Mouse (Mus musculus): Measurements from ENCODE around the gene Hook1. TPM values are rescaled to one million over a fixed set of nuclear protein-coding genes. Genes with fewer than 3 reads are reported as not detected.

The Hook1 gene
- polyA plus RNA-seq (2012) = not detected in 2 replicates

- TF ChIP-seq GATA1 (IDR thresholded peaks at IDR 0.05; ENCODE audit: low read length) (no peak), TAL1 (IDR thresholded peaks at IDR 0.05; ENCODE audit: low read length) (no peak)
- peak within 1 kb of the TSS; percentile 62 for H3K4me3 ChIP-seq (replicated peaks)
- peaks cover 10% of the 10 kb centered on the region for H3K4me1 ChIP-seq (ENCODE audit: control insufficient read depth)
- H3K27me3 ChIP-seq (ENCODE audit: control insufficient read depth) = peaks cover 14% of the 10 kb centered on the region
- no peaks in the 10 kb centered on the region for H3K36me3 ChIP-seq (ENCODE audit: control insufficient read depth)
- no peaks in the 10 kb centered on the region; the same call in 1 of the 2 replicates for H3K9me3 ChIP-seq (ENCODE audit: control insufficient read depth, low read length)
Measured at GRCm38 (mm10) chr4:95966928-95967724, at the start of gene Hook1. Gene Hook1, plus strand, starts transcription at chr4:95967240.

GRCm38 (mm10) chr4:95917703-95918102 lies 49.3 kb upstream of the Hook1 start:
- no peak for TF ChIP-seq GATA1 (IDR thresholded peaks at IDR 0.05; ENCODE audit: low read length)
- TF ChIP-seq TAL1 (IDR thresholded peaks at IDR 0.05; ENCODE audit: low read length) = no peak
- no peaks in the 10 kb centered on the region for H3K9me3 ChIP-seq (ENCODE audit: control insufficient read depth, low read length)
- H3K36me3 ChIP-seq (ENCODE audit: control insufficient read depth) = no peaks in the 10 kb centered on the region; the same call in 1 of the 2 replicates
- no peaks in the 10 kb centered on the region for H3K27me3 ChIP-seq (ENCODE audit: control insufficient read depth)
- H3K4me1 ChIP-seq (ENCODE audit: control insufficient read depth) = no peaks in the 10 kb centered on the region
- H3K4me3 ChIP-seq (replicated peaks) = no peak overlapping the region

GRCm38 (mm10) chr4:95920448-95920847 lies 46.6 kb upstream of the Hook1 start:
- no peak for TF ChIP-seq TAL1 (IDR thresholded peaks at IDR 0.05; ENCODE audit: low read length)
- no peak for TF ChIP-seq GATA1 (IDR thresholded peaks at IDR 0.05; ENCODE audit: low read length)
- H3K36me3 ChIP-seq (ENCODE audit: control insufficient read depth) = no peaks in the 10 kb centered on the region; the same call in 1 of the 2 replicates
- no peak overlapping the region for H3K4me3 ChIP-seq (replicated peaks)
- H3K9me3 ChIP-seq (ENCODE audit: control insufficient read depth, low read length) = no peaks in the 10 kb centered on the region
- H3K4me1 ChIP-seq (ENCODE audit: control insufficient read depth) = no peaks in the 10 kb centered on the region
- no peaks in the 10 kb centered on the region for H3K27me3 ChIP-seq (ENCODE audit: control insufficient read depth)

- no peaks in the 10 kb centered on the region for H3K36me3 ChIP-seq (ENCODE audit: control insufficient read depth)
- no peaks in the 10 kb centered on the region for H3K27me3 ChIP-seq (ENCODE audit: control insufficient read depth)
- TF ChIP-seq TAL1 (IDR thresholded peaks at IDR 0.05; ENCODE audit: low read length) (no peak), GATA1 (IDR thresholded peaks at IDR 0.05; ENCODE audit: low read length) (no peak)
- H3K9me3 ChIP-seq (ENCODE audit: control insufficient read depth, low read length) = no peaks in the 10 kb centered on the region
- no peaks in the 10 kb centered on the region for H3K4me1 ChIP-seq (ENCODE audit: control insufficient read depth)
- no peak overlapping the region for H3K4me3 ChIP-seq (replicated peaks)
Measured at GRCm38 (mm10) chr4:95924210-95925184, 42.5 kb upstream of the Hook1 start.

GRCm38 (mm10) chr4:95928846-95929245 lies 38.2 kb upstream of the Hook1 start:
- H3K4me1 ChIP-seq (ENCODE audit: control insufficient read depth) = no peaks in the 10 kb centered on the region
- no peaks in the 10 kb centered on the region for H3K27me3 ChIP-seq (ENCODE audit: control insufficient read depth)
- no peak for TF ChIP-seq GATA1 (IDR thresholded peaks at IDR 0.05; ENCODE audit: low read length)
- TF ChIP-seq TAL1 (IDR thresholded peaks at IDR 0.05; ENCODE audit: low read length) = no peak
- no peaks in the 10 kb centered on the region for H3K9me3 ChIP-seq (ENCODE audit: control insufficient read depth, low read length)
- H3K36me3 ChIP-seq (ENCODE audit: control insufficient read depth) = no peaks in the 10 kb centered on the region
- no peak overlapping the region for H3K4me3 ChIP-seq (replicated peaks)

GRCm38 (mm10) chr4:95929936-95930335 lies 37.1 kb upstream of the Hook1 start:
- H3K9me3 ChIP-seq (ENCODE audit: control insufficient read depth, low read length) = no peaks in the 10 kb centered on the region
- no peak for TF ChIP-seq GATA1 (IDR thresholded peaks at IDR 0.05; ENCODE audit: low read length)
- TF ChIP-seq TAL1 (IDR thresholded peaks at IDR 0.05; ENCODE audit: low read length) = no peak
- H3K4me3 ChIP-seq (replicated peaks) = no peak overlapping the region
- no peaks in the 10 kb centered on the region for H3K27me3 ChIP-seq (ENCODE audit: control insufficient read depth)
- H3K36me3 ChIP-seq (ENCODE audit: control insufficient read depth) = no peaks in the 10 kb centered on the region
- H3K4me1 ChIP-seq (ENCODE audit: control insufficient read depth) = no peaks in the 10 kb centered on the region

- no peak for TF ChIP-seq GATA1 (IDR thresholded peaks at IDR 0.05; ENCODE audit: low read length)
- TF ChIP-seq TAL1 (IDR thresholded peaks at IDR 0.05; ENCODE audit: low read length) = no peak
- no peaks in the 10 kb centered on the region for H3K27me3 ChIP-seq (ENCODE audit: control insufficient read depth)
- no peaks in the 10 kb centered on the region for H3K4me1 ChIP-seq (ENCODE audit: control insufficient read depth)
- no peak overlapping the region for H3K4me3 ChIP-seq (replicated peaks)
- H3K36me3 ChIP-seq (ENCODE audit: control insufficient read depth) = no peaks in the 10 kb centered on the region
- no peaks in the 10 kb centered on the region for H3K9me3 ChIP-seq (ENCODE audit: control insufficient read depth, low read length)
Measured at GRCm38 (mm10) chr4:95931331-95931730, 35.7 kb upstream of the Hook1 start.

GRCm38 (mm10) chr4:95933801-95934356 lies 33.2 kb upstream of the Hook1 start:
- Histone ChIP-seq H3K36me3 (ENCODE audit: control insufficient read depth) (no peaks in the 10 kb centered on the region), H3K27me3 (ENCODE audit: control insufficient read depth) (no peaks in the 10 kb centered on the region), H3K9me3 (ENCODE audit: control insufficient read depth, low read length) (no peaks in the 10 kb centered on the region), H3K4me3 (replicated peaks) (no peak overlapping the region), H3K4me1 (ENCODE audit: control insufficient read depth) (no peaks in the 10 kb centered on the region)
- TF ChIP-seq TAL1 (IDR thresholded peaks at IDR 0.05; ENCODE audit: low read length) (no peak), GATA1 (IDR thresholded peaks at IDR 0.05; ENCODE audit: low read length) (no peak)

All from erythroblast, embryonic 14.5 days (primary cell).